Mouse (Mus musculus) R1 (cell line): ENCODE measurements at regions not wholly inside any gene's neighbourhood (a gene's known extent, or its start where the extent isn't known, plus 50 kb on each side); places are given as distances from the start of the nearest gene placed in this dataset.

ENCODE experiments used
- DNase-seq: peaks from one replicate; pipeline ENCODE4 v3.0.0-alpha.2; 2018; ENCODE audit warnings: low read depth, low spot score

DNA sequence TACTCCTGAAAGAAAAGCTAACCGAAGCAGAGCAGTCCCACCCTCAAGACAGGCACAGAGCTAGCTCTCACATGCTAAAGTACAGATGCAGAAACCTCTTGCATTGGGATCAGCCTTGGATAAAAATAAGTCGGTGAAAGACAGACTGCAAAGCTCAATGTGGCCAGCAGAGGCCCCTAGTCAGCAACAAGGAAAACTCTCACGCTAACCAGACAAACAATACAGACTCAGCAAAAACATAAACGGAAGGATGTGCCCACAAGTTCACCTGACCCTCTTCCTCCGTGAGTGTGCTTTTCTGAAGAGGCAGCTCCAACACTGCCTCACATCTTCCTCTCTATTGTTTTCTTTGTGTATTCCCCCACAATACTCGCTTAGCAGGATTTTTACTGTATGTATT lies 77.8 kb downstream of the Rpia start:
- DNase-seq: peak; percentile 82

- no peak for DNase-seq
Measured at GRCm38 (mm10) chr6:70713665-70714064, 78.4 kb downstream of the Rpia start.

- DNase-seq: peak; percentile 49
Measured at GRCm38 (mm10) chr6:70713118-70713517, 78.9 kb downstream of the Rpia start.

GRCm38 (mm10) chr6:70709338-70710055 lies 82.5 kb downstream of the Rpia start:
- DNase-seq: peak; percentile 52

- peak; percentile 60 for DNase-seq
Measured at GRCm38 (mm10) chr6:70695596-70695995, 96.4 kb downstream of the Rpia start.
